Mouse (Mus musculus): ENCODE measurements around the gene C7. TPM values are rescaled to one million over a fixed set of nuclear protein-coding genes. Genes with fewer than 3 reads are reported as not detected.
"Not testable (repeated sequence)": the region's sequence is repeated elsewhere in the genome, so short reads cannot be mapped to it uniquely, and the experiment has no call there.

The C7 gene
- polyA plus RNA-seq, 1 experiment: 0.07 TPM

DNA sequence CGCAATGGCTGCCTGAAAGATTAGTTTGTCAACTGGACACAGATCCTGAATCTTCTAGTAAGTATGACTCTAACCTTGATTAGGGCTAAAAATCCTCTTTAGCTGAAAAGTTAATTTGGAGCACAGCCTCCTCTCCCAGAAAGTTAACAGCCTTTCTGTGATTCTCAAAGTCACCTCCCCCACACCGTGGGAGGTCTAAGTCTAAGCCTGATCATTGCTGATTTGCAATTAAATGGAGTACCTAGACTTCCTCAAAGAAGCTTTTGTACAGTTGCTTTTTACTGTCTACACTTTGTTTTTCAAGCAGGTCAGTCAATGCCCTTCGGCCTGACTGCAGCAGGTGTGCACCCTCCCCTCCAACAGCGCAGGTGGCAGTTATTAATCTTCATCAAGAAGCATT lies 34.3 kb downstream of the C7 start:
- Histone ChIP-seq H3K27ac (ENCODE audit: insufficient read depth, low read length) (no peak overlapping the region), H3K4me1 (ENCODE audit: control insufficient read depth, insufficient read depth, low read length) (no peaks in the 10 kb centered on the region), H3K4me3 (replicated peaks; ENCODE audit: insufficient read depth, low read depth, low read length) (no peak overlapping the region), H3K27me3 (ENCODE audit: control insufficient read depth, insufficient read depth, low read length) (no peaks in the 10 kb centered on the region)
- no peak for TF ChIP-seq POLR2A (IDR thresholded peaks at IDR 0.05; ENCODE audit: borderline replicate concordance, insufficient read depth, low read length)
- TF ChIP-seq CTCF (IDR thresholded peaks at IDR 0.05; ENCODE audit: borderline replicate concordance, insufficient read depth, low read depth, low read length): no peak
- 94% methylated on average over 4 of the region's 4 CpGs for WGBS
- no peak for DNase-seq

- H3K4me3 ChIP-seq (replicated peaks; ENCODE audit: insufficient read depth, low read depth, low read length); DNase-seq; H3K27ac ChIP-seq (ENCODE audit: insufficient read depth, low read length); H3K4me1 ChIP-seq (ENCODE audit: control insufficient read depth, insufficient read depth, low read length); H3K27me3 ChIP-seq (ENCODE audit: control insufficient read depth, insufficient read depth, low read length): not testable (repeated sequence)
- WGBS: 93% methylated on average over 14 of the region's 14 CpGs
Measured at GRCm38 (mm10) chr15:5023479-5024265, 39.9 kb downstream of the C7 start.

- 86% methylated on average over 11 of the region's 11 CpGs for WGBS
- H3K4me3 ChIP-seq (replicated peaks; ENCODE audit: insufficient read depth, low read depth, low read length): no peak overlapping the region
- no peak overlapping the region for H3K27ac ChIP-seq (ENCODE audit: insufficient read depth, low read length)
- DNase-seq: no peak
- no peaks in the 10 kb centered on the region for H3K4me1 ChIP-seq (ENCODE audit: control insufficient read depth, insufficient read depth, low read length)
- TF ChIP-seq CTCF (IDR thresholded peaks at IDR 0.05; ENCODE audit: borderline replicate concordance, insufficient read depth, low read depth, low read length): no peak
- no peak for TF ChIP-seq POLR2A (IDR thresholded peaks at IDR 0.05; ENCODE audit: borderline replicate concordance, insufficient read depth, low read length)
- no peaks in the 10 kb centered on the region for H3K27me3 ChIP-seq (ENCODE audit: control insufficient read depth, insufficient read depth, low read length)
Measured at GRCm38 (mm10) chr15:5009644-5010107, 53.9 kb downstream of the C7 start.

GRCm38 (mm10) chr15:5003503-5004196 lies 59.9 kb downstream of the C7 start:
- no peaks in the 10 kb centered on the region for H3K27me3 ChIP-seq (ENCODE audit: control insufficient read depth, insufficient read depth, low read length)
- no peak for TF ChIP-seq POLR2A (IDR thresholded peaks at IDR 0.05; ENCODE audit: borderline replicate concordance, insufficient read depth, low read length)
- no peak for TF ChIP-seq CTCF (IDR thresholded peaks at IDR 0.05; ENCODE audit: borderline replicate concordance, insufficient read depth, low read depth, low read length)
- no peaks in the 10 kb centered on the region for H3K4me1 ChIP-seq (ENCODE audit: control insufficient read depth, insufficient read depth, low read length)
- 60% methylated on average over 6 of the region's 6 CpGs for WGBS
- H3K27ac ChIP-seq (ENCODE audit: insufficient read depth, low read length): no peak overlapping the region
- H3K4me3 ChIP-seq (replicated peaks; ENCODE audit: insufficient read depth, low read depth, low read length): no peak overlapping the region
- DNase-seq: no peak

GRCm38 (mm10) chr15:5002903-5003302 lies 60.6 kb downstream of the C7 start:
- 12% methylated on average over 2 of the region's 2 CpGs for WGBS
- TF ChIP-seq POLR2A (IDR thresholded peaks at IDR 0.05; ENCODE audit: borderline replicate concordance, insufficient read depth, low read length): no peak
- TF ChIP-seq CTCF (IDR thresholded peaks at IDR 0.05; ENCODE audit: borderline replicate concordance, insufficient read depth, low read depth, low read length): no peak
- no peak for DNase-seq
- Histone ChIP-seq H3K4me3 (replicated peaks; ENCODE audit: insufficient read depth, low read depth, low read length) (no peak overlapping the region), H3K27ac (ENCODE audit: insufficient read depth, low read length) (no peak overlapping the region), H3K27me3 (ENCODE audit: control insufficient read depth, insufficient read depth, low read length) (no peaks in the 10 kb centered on the region), H3K4me1 (ENCODE audit: control insufficient read depth, insufficient read depth, low read length) (no peaks in the 10 kb centered on the region)

- WGBS: 97% methylated on average over 1 of the region's 1 CpGs
- no peak for DNase-seq
Measured at GRCm38 (mm10) chr15:4973355-4973754, 90.2 kb downstream of the C7 start.

More at GRCm38 (mm10) chr15:4973355-4973754, 90.2 kb downstream of the C7 start:
- H3K4me1 ChIP-seq (ENCODE audit: control insufficient read depth, insufficient read depth, low read length): peaks cover 4% of the 10 kb centered on the region; the same call in 1 of the 2 replicates
- no peak overlapping the region for H3K27ac ChIP-seq (ENCODE audit: insufficient read depth, low read length)
- H3K4me3 ChIP-seq (replicated peaks; ENCODE audit: insufficient read depth, low read depth, low read length): no peak overlapping the region
- H3K27me3 ChIP-seq (ENCODE audit: control insufficient read depth, insufficient read depth, low read length): no peaks in the 10 kb centered on the region
- TF ChIP-seq CTCF (IDR thresholded peaks at IDR 0.05; ENCODE audit: borderline replicate concordance, insufficient read depth, low read depth, low read length): no peak
- TF ChIP-seq POLR2A (IDR thresholded peaks at IDR 0.05; ENCODE audit: borderline replicate concordance, insufficient read depth, low read length): no peak

Other genes with a start within 250 kb of the C7 start
- gene Mroh2b, start 165.0 kb downstream of the C7 start, polyA plus RNA-seq (2012; rRNA removed): not detected in 2 replicates
- gene Card6, start 44.8 kb upstream of the C7 start, polyA plus RNA-seq (2012; rRNA removed): 0.59 and 0.70 TPM in 2 replicates
- 845 and 981 TPM in 2 replicates for gene Rpl37, start 52.9 kb upstream of the C7 start, polyA plus RNA-seq (2012; rRNA removed)
- 19.5 and 20.6 TPM in 2 replicates for gene Prkaa1, start 80.1 kb upstream of the C7 start, polyA plus RNA-seq (2012; rRNA removed)
- gene Ttc33, start 121.8 kb upstream of the C7 start, polyA plus RNA-seq (2012; rRNA removed): 55.4 and 59.6 TPM in 2 replicates
- gene Ptger4, start 180.4 kb upstream of the C7 start, polyA plus RNA-seq (2012; rRNA removed): 1.1 and 1.2 TPM in 2 replicates

All from cerebellum, adult 2 months (tissue).